Mouse (Mus musculus): ENCODE data around the gene Gpr33.

DNA sequence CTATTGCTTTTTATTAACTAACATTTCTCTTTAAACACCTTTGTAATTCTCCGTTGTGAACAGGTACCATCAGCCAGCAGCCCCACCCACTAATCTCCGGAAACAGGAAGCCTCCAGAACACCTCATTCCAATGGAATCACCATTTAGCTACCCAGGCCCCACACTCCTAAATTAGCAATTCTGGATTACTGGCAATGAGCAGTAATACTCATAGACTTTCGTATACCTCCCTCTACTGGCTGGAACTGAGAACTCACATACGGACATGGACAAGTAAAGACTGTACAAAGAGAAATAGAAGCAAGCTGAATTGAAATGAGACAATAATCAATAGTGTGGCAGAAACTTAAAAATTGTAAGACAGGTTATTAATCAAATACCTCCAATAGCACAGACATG lies 26.3 kb downstream of the Gpr33 start:
- TF ChIP-seq CHD2 (IDR thresholded peaks at IDR 0.05; ENCODE audit: low read depth, low read length) (no peak), ZC3H11A (IDR thresholded peaks at IDR 0.05; ENCODE audit: borderline replicate concordance, low read depth, low read length) (peak; percentile 26; the same call in 1 of the 2 replicates), MAFK (IDR thresholded peaks at IDR 0.05; ENCODE audit: insufficient read depth, low read depth, low read length) (no peak), ZNF384 (IDR thresholded peaks at IDR 0.05; ENCODE audit: low read depth, low read length) (no peak)

Data from ES-E14 (cell line).